Mouse (Mus musculus) lung, embryonic 16.5 days (tissue): ENCODE results near the gene Gm14403. TPM values are rescaled to one million over a fixed set of nuclear protein-coding genes. Genes with fewer than 3 reads are reported as not detected.
"Not testable (repeated sequence)": the region's sequence is repeated elsewhere in the genome, so short reads cannot be mapped to it uniquely, and the experiment has no call there.

ENCODE experiments used
- ATAC-seq: fragments of 200-750 bp; cut with Nextera tagmentation; 2 replicates; pipeline ENCODE4 v1.8.0; 2017; ENCODE audit warnings: low read depth, mild to moderate bottlenecking, moderate library complexity
- H3K27ac ChIP-seq: fragments of 300-500 bp; sonication (generic); 2 replicates; pipeline ENCODE4 v1.5.1; 2014; ENCODE audit warnings: mild to moderate bottlenecking, control low read depth, low read length
- H3K27me3 ChIP-seq: fragments of 300-500 bp; sonication (generic); 2 replicates; pipeline ENCODE4 v1.6.1; 2014; ENCODE audit warnings: low read depth, low read length, mixed read lengths; ENCODE audit not compliant: control insufficient read depth, insufficient read depth
- H3K36me3 ChIP-seq: fragments of 300-500 bp; sonication (generic); 2 replicates; pipeline ENCODE4 v1.6.1; 2014; ENCODE audit warnings: low read length; ENCODE audit not compliant: control insufficient read depth, insufficient read depth
- H3K4me1 ChIP-seq: fragments of 300-500 bp; sonication (generic); replicated peaks from 2 replicates; pipeline ENCODE4 v1.6.1; 2014; ENCODE audit warnings: low read length, mixed read lengths; ENCODE audit not compliant: control insufficient read depth, insufficient read depth
- H3K4me2 ChIP-seq: fragments of 300-500 bp; sonication (generic); 2 replicates; pipeline ENCODE4 v1.6.1; 2014; ENCODE audit warnings: low read depth, low read length, control low read depth
- H3K4me3 ChIP-seq: fragments of 300-500 bp; sonication (generic); 2 replicates; pipeline ENCODE4 v1.5.1; 2014; ENCODE audit warnings: mild to moderate bottlenecking, low read length, control low read depth
- H3K9ac ChIP-seq: fragments of 300-500 bp; sonication (generic); 2 replicates; pipeline ENCODE4 v1.6.1; 2014; ENCODE audit warnings: low read length, control low read depth
- H3K9me3 ChIP-seq: fragments of 300-500 bp; sonication (generic); 2 replicates; pipeline ENCODE4 v1.6.1; 2016; ENCODE audit warnings: low read length; ENCODE audit not compliant: control insufficient read depth
- WGBS: fragments of 180-500 bp; shearing (Covaris S2); extraction: QIAGEN DNeasy Blood & Tissue Kit; methylation state at CpG from one replicate; pipeline ENCODE4 v1.1.7; 2014; 5-methylcytosine and 5-hydroxymethylcytosine counted together
- polyA plus RNA-seq: library from polyadenylated mRNA; unstranded; fragments of >200 nt; fragmentation: Nextera tagmentation; extraction: Ambion mirVana; gene quantifications from 2 replicates; pipeline ENCODE4 v1.2.1, GENCODE M21; 2015

The Gm14403 gene
- polyA plus RNA-seq = 11.5 and 12.7 TPM in 2 replicates

DNA sequence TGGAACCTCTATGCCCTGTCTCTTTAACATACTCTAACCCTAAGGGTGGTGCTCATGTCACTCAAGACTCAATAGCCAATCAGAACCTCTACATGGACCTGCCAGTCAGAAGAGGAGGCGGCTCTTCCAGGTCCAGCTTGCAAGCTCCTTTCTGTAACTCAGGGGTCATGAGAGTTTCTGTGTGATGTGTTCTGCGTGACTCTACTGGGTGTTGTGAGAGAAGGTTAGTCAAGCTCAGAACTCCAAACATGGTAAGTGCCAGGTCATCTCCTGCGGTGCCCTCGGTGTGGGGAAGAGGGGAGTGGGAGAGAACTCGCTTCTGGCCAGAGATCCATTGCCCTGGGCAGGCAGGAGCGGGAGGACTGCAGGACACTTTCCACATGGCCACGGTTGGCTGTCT is at the start of gene Gm14403:
Gm14403 (plus strand) TSS at position 149 of the 400 bp plus-strand sequence.
- H3K36me3 ChIP-seq, H3K27me3 ChIP-seq, H3K27ac ChIP-seq, H3K4me1 ChIP-seq, H3K9me3 ChIP-seq, ATAC-seq: not testable (repeated sequence)
- peak within 1 kb of the TSS; percentile 52 for H3K4me3 ChIP-seq
- 11% methylated on average over 7 of the region's 7 CpGs for WGBS
- peak within 1 kb of the TSS; percentile 46 for H3K4me2 ChIP-seq
- peak within 1 kb of the TSS; percentile 41; the same call in 1 of the 2 replicates for H3K9ac ChIP-seq

DNA sequence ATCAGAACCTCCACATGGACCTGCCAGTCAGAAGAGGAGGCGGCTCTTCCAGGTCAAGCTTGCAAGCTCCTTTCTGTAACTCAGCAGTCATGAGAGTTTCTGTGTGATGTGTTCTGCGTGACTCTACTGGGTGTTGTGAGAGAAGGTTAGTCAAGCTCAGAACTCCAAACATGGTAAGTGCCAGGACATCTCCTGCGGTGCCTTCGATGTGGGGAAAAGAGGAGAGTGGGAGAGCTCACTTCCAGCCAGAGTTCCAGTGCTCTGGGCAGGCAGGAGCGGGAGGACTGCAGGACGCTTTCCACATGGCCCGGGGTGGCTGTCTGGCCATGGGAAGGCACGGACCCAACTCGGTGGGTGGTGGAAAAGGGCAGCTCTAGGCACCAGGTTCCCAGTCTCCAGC is 33.3 kb upstream of the Gm14403 start, which contains the start of gene Zfp970:
Zfp970 (plus strand) TSS at position 58 of the 400 bp plus-strand sequence.
- not testable (repeated sequence) for H3K27ac ChIP-seq, H3K9me3 ChIP-seq, ATAC-seq, H3K27me3 ChIP-seq, H3K36me3 ChIP-seq, H3K4me1 ChIP-seq
- peak within 1 kb of the TSS; percentile 41 for H3K4me2 ChIP-seq
- H3K9ac ChIP-seq = peak within 1 kb of the TSS; percentile 45; the same call in 1 of the 2 replicates
- 11% methylated on average over 6 of the region's 9 CpGs for WGBS
- H3K4me3 ChIP-seq = peak within 1 kb of the TSS; percentile 45

DNA sequence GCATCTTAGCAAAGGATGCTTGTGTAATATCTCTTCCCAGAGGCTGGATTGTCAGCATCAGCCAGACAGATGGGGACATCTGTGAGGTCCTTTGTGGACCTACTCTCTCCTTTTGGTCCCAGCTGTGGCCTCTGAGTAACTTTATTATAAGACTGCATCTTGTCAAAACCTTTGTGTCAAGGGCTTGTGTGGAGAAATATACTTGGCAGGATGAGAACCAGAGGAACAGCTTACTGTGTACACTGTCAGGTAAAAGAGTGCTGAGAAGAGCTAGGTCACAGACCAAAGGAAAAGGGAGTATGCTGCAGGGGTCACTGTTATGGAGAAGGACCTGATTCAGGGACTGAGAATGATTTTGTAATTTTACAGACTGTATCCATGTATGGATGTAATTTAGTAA is 29.8 kb upstream of the Gm14403 start:
- H3K9ac ChIP-seq, ATAC-seq: not testable (repeated sequence)

DNA sequence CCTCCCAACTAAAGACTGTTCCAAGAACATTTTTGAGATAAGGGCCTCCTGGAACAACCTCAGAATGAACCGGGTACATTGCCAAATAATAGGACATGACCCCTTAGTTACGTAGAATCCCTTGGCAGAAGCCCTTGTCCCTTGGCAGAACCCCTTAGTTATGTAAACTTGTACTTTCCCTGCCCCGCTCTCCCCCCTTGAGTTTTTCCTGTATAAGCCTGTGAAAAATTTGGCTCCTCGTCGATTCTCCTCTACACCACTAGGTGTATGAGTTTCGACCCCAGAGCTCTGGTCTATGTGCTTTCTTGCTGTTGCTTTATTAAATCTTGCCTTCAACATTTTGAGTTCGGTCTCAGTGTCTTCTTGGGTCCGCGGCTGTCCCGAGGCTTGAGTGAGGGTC is 25.8 kb upstream of the Gm14403 start:
- ATAC-seq, H3K9me3 ChIP-seq, H3K36me3 ChIP-seq, H3K4me1 ChIP-seq, H3K4me3 ChIP-seq, H3K4me2 ChIP-seq, H3K9ac ChIP-seq, H3K27me3 ChIP-seq, H3K27ac ChIP-seq: not testable (repeated sequence)
- WGBS = 57% methylated on average over 6 of the region's 10 CpGs

More for the DNA sequence above, 29.8 kb upstream of the Gm14403 start:
- H3K4me1 ChIP-seq, H3K27me3 ChIP-seq, H3K27ac ChIP-seq, H3K9me3 ChIP-seq, H3K36me3 ChIP-seq, H3K4me3 ChIP-seq, H3K4me2 ChIP-seq: not testable (repeated sequence)

DNA sequence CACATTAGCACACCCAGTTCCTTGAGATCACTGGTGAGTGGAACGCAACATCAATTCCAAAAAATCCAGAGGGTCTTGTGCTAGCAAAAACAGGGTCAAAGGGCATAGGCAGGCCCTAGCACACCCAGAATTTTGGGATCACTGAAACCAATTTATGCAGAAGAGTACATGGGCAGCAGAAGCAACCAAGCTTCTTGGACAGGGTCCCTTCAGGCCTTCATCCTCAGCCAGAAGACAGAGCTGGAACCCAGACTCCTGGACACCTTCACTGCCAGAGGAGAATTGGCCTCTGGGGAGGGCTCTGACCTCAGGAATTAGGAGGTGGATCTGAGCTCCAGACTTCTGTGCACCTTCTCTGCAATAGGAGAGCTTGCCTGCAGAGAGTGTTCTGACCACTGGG is 16.0 kb upstream of the Gm14403 start:
- not testable (repeated sequence) for H3K36me3 ChIP-seq, H3K27ac ChIP-seq, H3K4me1 ChIP-seq, H3K4me3 ChIP-seq, H3K27me3 ChIP-seq, H3K4me2 ChIP-seq, H3K9me3 ChIP-seq, H3K9ac ChIP-seq, ATAC-seq
- WGBS = 91% methylated on average over 1 of the region's 1 CpGs

DNA sequence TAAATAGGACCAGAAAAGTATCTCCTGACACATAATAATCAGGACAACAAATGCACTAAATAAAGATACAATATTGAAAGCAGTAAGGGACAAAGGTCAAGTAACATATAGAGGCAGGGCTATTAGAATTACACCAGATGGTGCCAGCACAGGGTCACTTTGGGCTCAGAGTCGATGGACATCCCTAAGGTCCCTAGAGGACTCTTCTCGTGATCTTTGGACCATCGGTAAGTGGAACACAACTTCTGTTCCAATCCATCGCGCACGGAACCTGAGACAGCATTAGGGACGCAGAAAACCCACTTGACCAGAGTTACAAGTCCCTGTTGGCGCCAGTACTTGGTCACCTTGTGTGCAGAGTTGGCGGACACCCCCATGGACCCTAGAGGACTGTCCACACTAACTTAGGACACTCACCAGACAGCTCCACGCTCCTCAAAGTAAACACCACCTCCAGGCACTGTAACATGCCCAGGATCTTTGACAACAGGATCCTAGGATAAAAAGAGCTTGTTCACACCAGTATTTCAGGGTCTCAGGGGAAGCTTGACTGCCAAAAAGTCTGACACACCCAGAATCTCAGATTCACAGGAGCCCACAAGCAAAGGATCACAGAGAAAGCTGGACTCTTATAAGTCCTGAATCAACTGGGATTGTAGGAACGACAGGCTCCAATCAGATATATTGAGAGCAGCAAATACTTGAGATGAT is 14.6 kb upstream of the Gm14403 start:
- not testable (repeated sequence) for H3K36me3 ChIP-seq, H3K9ac ChIP-seq, H3K4me2 ChIP-seq, H3K27ac ChIP-seq, H3K4me1 ChIP-seq, H3K27me3 ChIP-seq, H3K9me3 ChIP-seq, H3K4me3 ChIP-seq, ATAC-seq
- 85% methylated on average over 11 of the region's 11 CpGs for WGBS

DNA sequence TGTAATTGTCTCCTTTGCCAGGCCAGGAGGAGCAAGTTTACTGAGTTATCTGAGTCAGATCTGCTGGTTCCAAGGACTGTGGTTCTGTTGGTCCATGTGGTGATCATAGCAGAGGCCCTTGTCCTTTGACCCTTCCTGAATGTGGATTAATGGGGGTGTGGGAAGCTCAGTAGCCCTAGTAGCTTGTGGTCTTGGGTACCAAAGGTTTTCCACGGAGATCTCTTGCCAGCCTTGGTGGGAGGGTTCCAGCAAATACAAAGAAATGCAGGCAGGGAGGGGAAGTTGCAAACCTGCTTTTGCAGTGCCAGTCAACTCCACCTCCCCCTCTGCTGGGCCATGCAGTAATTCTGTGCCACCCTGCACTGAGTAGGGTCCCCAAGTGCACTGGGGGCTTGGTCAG is 1.2 kb downstream of the Gm14403 start:
- not testable (repeated sequence) for H3K27me3 ChIP-seq, H3K27ac ChIP-seq, ATAC-seq, H3K9me3 ChIP-seq, H3K36me3 ChIP-seq, H3K4me1 ChIP-seq, H3K4me3 ChIP-seq, H3K9ac ChIP-seq
- peak overlapping the region; percentile 14; the same call in 1 of the 2 replicates for H3K4me2 ChIP-seq
- WGBS = 38% methylated on average over 1 of the region's 1 CpGs

DNA sequence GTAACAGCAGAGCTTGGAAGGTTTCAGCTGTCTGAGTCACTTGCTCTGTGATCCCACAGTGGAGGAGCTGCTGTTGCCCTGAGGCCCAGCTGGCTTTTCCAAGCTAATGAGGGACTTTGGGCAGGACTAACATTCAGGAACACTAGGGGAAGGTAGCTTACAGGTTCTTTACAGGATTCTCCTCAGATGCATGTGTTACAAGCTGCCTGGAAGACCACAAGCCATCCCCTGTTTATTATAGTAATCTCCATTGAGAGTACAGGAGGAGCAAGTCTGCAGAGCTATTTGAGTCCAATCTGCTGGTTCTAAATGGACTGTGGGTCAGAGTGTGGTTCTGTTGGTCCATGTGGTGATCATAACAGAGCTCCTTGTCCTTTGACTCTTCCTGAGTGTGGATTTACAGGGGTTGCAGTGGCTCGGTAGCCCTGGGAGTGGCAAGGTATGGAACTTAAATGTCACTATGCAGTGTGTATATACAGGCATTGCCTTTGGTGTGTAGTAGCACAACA is 7.2 kb downstream of the Gm14403 start:
- H3K9me3 ChIP-seq, H3K4me2 ChIP-seq: not testable (repeated sequence)
- 93% methylated on average over 1 of the region's 1 CpGs for WGBS

DNA sequence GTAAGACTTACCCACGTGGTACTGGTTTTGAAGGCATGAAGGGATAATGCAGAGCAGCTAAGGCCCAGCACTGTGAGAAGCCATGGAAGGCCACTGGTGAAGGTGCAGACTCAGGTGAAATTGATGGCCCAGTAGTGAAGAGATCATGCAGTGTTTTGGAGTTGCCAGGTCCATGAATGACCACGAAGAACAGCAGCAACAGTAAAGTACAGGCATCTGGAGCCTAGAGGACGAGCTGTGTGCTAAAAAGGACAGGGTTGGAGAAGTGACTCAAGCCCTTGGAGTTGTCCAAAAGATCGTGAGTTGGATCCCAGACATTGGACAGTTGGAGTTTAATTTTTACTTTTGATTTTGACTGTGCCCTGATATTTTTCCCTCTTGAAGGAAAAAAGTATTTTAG is 13.4 kb downstream of the Gm14403 start:
- not testable (repeated sequence) for H3K27me3 ChIP-seq, H3K36me3 ChIP-seq, ATAC-seq, H3K4me2 ChIP-seq, H3K9ac ChIP-seq, H3K9me3 ChIP-seq, H3K27ac ChIP-seq, H3K4me3 ChIP-seq, H3K4me1 ChIP-seq
- WGBS = 59% methylated on average over 4 of the region's 4 CpGs

More for the DNA sequence above, 7.2 kb downstream of the Gm14403 start:
- not testable (repeated sequence) for ATAC-seq, H3K27me3 ChIP-seq, H3K9ac ChIP-seq, H3K4me1 ChIP-seq, H3K36me3 ChIP-seq, H3K4me3 ChIP-seq, H3K27ac ChIP-seq
